Mouse (Mus musculus) CD8-positive naive resting alpha-beta T cell, adult 2 months (primary cell): ENCODE measurements around the gene Ermap.

ENCODE experiments used
- DNase-seq, 2 experiments: peaks; one replicate each; pipeline ENCODE4 v3.0.0; 2022; ENCODE audit warnings: low read depth in 2 of 2, low spot score in 2 of 2

Ermap gene

GRCm38 (mm10) chr4:119138776-119139175, 51.0 kb downstream of the Ermap start:
- no peak for DNase-seq

- no peak for DNase-seq
These were observed 51.6 kb downstream of the Ermap start for GRCm38 (mm10) chr4:119138171-119138570.

- DNase-seq: no peak
These were observed 52.5 kb downstream of the Ermap start for GRCm38 (mm10) chr4:119137313-119137712.

GRCm38 (mm10) chr4:119133860-119134259, 56.0 kb downstream of the Ermap start:
- no peak for DNase-seq

GRCm38 (mm10) chr4:119133306-119133705, 56.5 kb downstream of the Ermap start:
- no peak for DNase-seq

GRCm38 (mm10) chr4:119131189-119131910, 58.5 kb downstream of the Ermap start:
- DNase-seq: no peak

GRCm38 (mm10) chr4:119129096-119129495, 60.7 kb downstream of the Ermap start:
- no peak for DNase-seq

- DNase-seq: no peak
These were observed 61.3 kb downstream of the Ermap start for GRCm38 (mm10) chr4:119128547-119128946.

GRCm38 (mm10) chr4:119127229-119127628, 62.6 kb downstream of the Ermap start:
- peak; percentile 44 to 58 for DNase-seq

GRCm38 (mm10) chr4:119125577-119126270, 64.1 kb downstream of the Ermap start:
- DNase-seq: no peak
